Mouse (Mus musculus): ENCODE measurements at regions not wholly inside any gene's neighbourhood (a gene's known extent, or its start where the extent isn't known, plus 50 kb on each side); places are given as distances from the start of the nearest gene placed in this dataset.

GRCm38 (mm10) chr7:125340326-125340905 lies 104.1 kb upstream of the Kdm8 start:
- Histone ChIP-seq H3K4me1 (peaks cover 10% of the 10 kb centered on the region; the same call in 1 of the 2 replicates), H3K27me3 (replicated peaks) (no peaks in the 10 kb centered on the region), H3K9ac (no peak overlapping the region), H3K27ac (0 out of 2 replicates have a peak overlapping the region, but pooled peaks have one; percentile 27), H3K4me2 (replicated peaks) (peak overlapping the region; percentile 22; the same call in 1 of the 2 replicates), H3K36me3 (no peaks in the 10 kb centered on the region), H3K4me3 (no peak overlapping the region), H3K9me3 (no peaks in the 10 kb centered on the region)
- WGBS, result 56% methylated on average over 14 of the region's 14 CpGs
- ATAC-seq (ENCODE audit: low FRiP score, low read depth), result peak; percentile 66

- Histone ChIP-seq H3K9me3 (no peaks in the 10 kb centered on the region), H3K4me2 (replicated peaks) (no peak overlapping the region), H3K27ac (no peak overlapping the region), H3K9ac (no peak overlapping the region), H3K36me3 (no peaks in the 10 kb centered on the region), H3K4me3 (no peak overlapping the region), H3K27me3 (replicated peaks) (no peaks in the 10 kb centered on the region), H3K4me1 (no peaks in the 10 kb centered on the region)
- WGBS, result 73% methylated on average over 3 of the region's 3 CpGs
- ATAC-seq (ENCODE audit: low FRiP score, low read depth), result no peak
Observed at GRCm38 (mm10) chr7:125349606-125350005, 94.9 kb upstream of the Kdm8 start.

- Histone ChIP-seq H3K27ac (no peak overlapping the region), H3K9ac (no peak overlapping the region), H3K4me3 (no peak overlapping the region), H3K27me3 (replicated peaks) (no peaks in the 10 kb centered on the region), H3K4me1 (no peaks in the 10 kb centered on the region), H3K4me2 (replicated peaks) (no peak overlapping the region), H3K9me3 (no peaks in the 10 kb centered on the region), H3K36me3 (no peaks in the 10 kb centered on the region)
- WGBS, result 95% methylated on average over 1 of the region's 1 CpGs
- no peak for ATAC-seq (ENCODE audit: low FRiP score, low read depth)
Observed at GRCm38 (mm10) chr7:125354211-125354610, 90.3 kb upstream of the Kdm8 start.

GRCm38 (mm10) chr7:125354956-125355355 lies 89.5 kb upstream of the Kdm8 start:
- H3K4me2 ChIP-seq (replicated peaks), result no peak overlapping the region
- H3K27ac ChIP-seq, result no peak overlapping the region
- H3K36me3 ChIP-seq, result no peaks in the 10 kb centered on the region
- H3K9ac ChIP-seq, result no peak overlapping the region
- 74% methylated on average over 10 of the region's 10 CpGs for WGBS
- no peaks in the 10 kb centered on the region for H3K9me3 ChIP-seq
- no peak for ATAC-seq (ENCODE audit: low FRiP score, low read depth)
- no peaks in the 10 kb centered on the region for H3K27me3 ChIP-seq (replicated peaks)
- H3K4me1 ChIP-seq, result no peaks in the 10 kb centered on the region
- H3K4me3 ChIP-seq, result no peak overlapping the region

- Histone ChIP-seq H3K4me1 (no peaks in the 10 kb centered on the region), H3K9ac (no peak overlapping the region), H3K36me3 (no peaks in the 10 kb centered on the region), H3K27ac (no peak overlapping the region), H3K9me3 (no peaks in the 10 kb centered on the region), H3K4me2 (replicated peaks) (no peak overlapping the region), H3K27me3 (replicated peaks) (no peaks in the 10 kb centered on the region), H3K4me3 (no peak overlapping the region)
- ATAC-seq (ENCODE audit: low FRiP score, low read depth), result no peak
- WGBS, result 58% methylated on average over 4 of the region's 4 CpGs
Observed at GRCm38 (mm10) chr7:125358016-125358415, 86.5 kb upstream of the Kdm8 start.

GRCm38 (mm10) chr7:125383021-125383420 lies 61.5 kb upstream of the Kdm8 start:
- Histone ChIP-seq H3K9ac (no peak overlapping the region), H3K4me3 (no peak overlapping the region), H3K4me2 (replicated peaks) (no peak overlapping the region), H3K36me3 (no peaks in the 10 kb centered on the region), H3K27ac (no peak overlapping the region), H3K4me1 (no peaks in the 10 kb centered on the region), H3K27me3 (replicated peaks) (no peaks in the 10 kb centered on the region), H3K9me3 (no peaks in the 10 kb centered on the region)
- no peak for ATAC-seq (ENCODE audit: low FRiP score, low read depth)
- WGBS, result 74% methylated on average over 2 of the region's 2 CpGs

- Histone ChIP-seq H3K4me3 (no peak overlapping the region), H3K9ac (no peak overlapping the region), H3K9me3 (no peaks in the 10 kb centered on the region), H3K27me3 (replicated peaks) (no peaks in the 10 kb centered on the region), H3K4me1 (no peaks in the 10 kb centered on the region), H3K4me2 (replicated peaks) (no peak overlapping the region), H3K36me3 (no peaks in the 10 kb centered on the region), H3K27ac (no peak overlapping the region)
- ATAC-seq (ENCODE audit: low FRiP score, low read depth), result no peak
- 80% methylated on average over 4 of the region's 4 CpGs for WGBS
Observed at GRCm38 (mm10) chr7:125384171-125384570, 60.3 kb upstream of the Kdm8 start.

GRCm38 (mm10) chr7:125392536-125392935 lies 51.9 kb upstream of the Kdm8 start:
- no peaks in the 10 kb centered on the region for H3K36me3 ChIP-seq
- H3K9ac ChIP-seq, result no peak overlapping the region
- H3K27ac ChIP-seq, result no peak overlapping the region
- H3K9me3 ChIP-seq, result no peaks in the 10 kb centered on the region
- ATAC-seq (ENCODE audit: low FRiP score, low read depth), result no peak
- no peak overlapping the region for H3K4me3 ChIP-seq
- 67% methylated on average over 3 of the region's 3 CpGs for WGBS
- peaks cover 7% of the 10 kb centered on the region for H3K4me1 ChIP-seq
- H3K27me3 ChIP-seq (replicated peaks), result peaks cover 6% of the 10 kb centered on the region; the same call in 1 of the 2 replicates
- peak overlapping the region; percentile 80 for H3K4me2 ChIP-seq (replicated peaks)

GRCm38 (mm10) chr7:125393228-125393627 lies 51.2 kb upstream of the Kdm8 start:
- Histone ChIP-seq H3K4me1 (peaks cover 7% of the 10 kb centered on the region), H3K27me3 (replicated peaks) (peaks cover 6% of the 10 kb centered on the region; the same call in 1 of the 2 replicates), H3K27ac (no peak overlapping the region), H3K9me3 (no peaks in the 10 kb centered on the region), H3K36me3 (no peaks in the 10 kb centered on the region), H3K9ac (peak overlapping the region; percentile 51), H3K4me3 (peak overlapping the region; percentile 34), H3K4me2 (replicated peaks) (peak overlapping the region; percentile 80)
- WGBS, result under 1% methylated on average over 16 of the region's 16 CpGs
- peak; percentile 75 for ATAC-seq (ENCODE audit: low FRiP score, low read depth)

GRCm38 (mm10) chr7:125393654-125394346 lies 50.7 kb upstream of the Kdm8 start:
- WGBS, result under 1% methylated on average over 31 of the region's 33 CpGs
- Histone ChIP-seq H3K9me3 (no peaks in the 10 kb centered on the region), H3K27ac (no peak overlapping the region), H3K4me2 (replicated peaks) (peak overlapping the region; percentile 80), H3K27me3 (replicated peaks) (peaks cover 6% of the 10 kb centered on the region; the same call in 1 of the 2 replicates), H3K4me3 (peak overlapping the region; percentile 34), H3K9ac (peak overlapping the region; percentile 51), H3K4me1 (peaks cover 7% of the 10 kb centered on the region), H3K36me3 (no peaks in the 10 kb centered on the region)
- peak; percentile 92 for ATAC-seq (ENCODE audit: low FRiP score, low read depth)
